Mouse (Mus musculus) bone marrow, adult 2 months (tissue): ENCODE data around the gene Rdh16f2.

ENCODE experiments used
- CTCF ChIP-seq: fragments of 200-500 bp; IDR thresholded peaks from 2 replicates; pipeline ENCODE4 v1.5.1; 2011; ENCODE audit warnings: low read length, control low read depth; ENCODE audit not compliant: control insufficient read depth, insufficient read depth
- POLR2A ChIP-seq: fragments of 200-500 bp; IDR thresholded peaks from 2 replicates; pipeline ENCODE4 v1.6.1; 2011; ENCODE audit warnings: low read depth, mild to moderate bottlenecking, control low read depth, low read length, borderline replicate concordance; ENCODE audit not compliant: control insufficient read depth

DNA sequence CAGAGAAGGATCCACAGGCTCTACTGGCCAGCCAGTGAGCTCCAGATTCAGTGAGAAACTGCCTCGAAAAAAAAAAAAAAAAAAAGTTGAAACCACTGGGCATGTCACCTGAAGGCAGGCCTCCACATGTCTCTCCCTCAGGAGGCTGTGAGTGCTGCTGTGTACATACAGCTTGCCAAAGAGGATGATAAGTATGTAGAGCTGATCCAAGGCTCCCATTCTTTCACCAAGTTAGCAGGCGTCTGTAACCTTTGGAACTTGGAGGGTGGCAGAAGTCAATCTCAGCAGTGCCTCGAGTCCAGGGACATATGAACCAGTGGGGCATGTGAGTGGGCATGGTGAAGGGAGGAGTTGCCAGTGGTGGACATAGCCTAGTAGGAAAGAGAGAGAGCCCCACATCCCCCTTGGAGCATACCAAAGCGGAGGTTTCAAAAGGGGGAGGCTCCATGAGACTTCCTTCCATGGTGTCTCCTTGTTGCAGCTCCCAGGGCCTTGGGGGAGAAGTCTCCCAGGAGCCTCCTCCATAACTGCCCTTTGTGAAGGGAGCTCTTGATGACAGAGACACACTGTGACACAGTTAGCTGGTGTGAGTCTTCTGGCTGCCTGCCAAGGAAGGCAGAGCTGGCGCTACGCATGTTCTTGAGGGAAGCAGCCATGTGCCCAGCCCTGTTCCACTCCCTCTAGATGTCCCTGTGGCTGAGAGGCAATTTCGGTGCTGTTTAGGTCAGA is 38.6 kb downstream of the Rdh16f2 start:
- no peak for TF ChIP-seq CTCF
- no peak for TF ChIP-seq POLR2A
